Comparison of ENCODE assay signal across 36 mouse cellular contexts in genomic region chr17:35653086-35653485, GRCm38 (mm10). TPM values are rescaled to one million over a fixed set of nuclear protein-coding genes. Genes with fewer than 3 reads are reported as not detected.
DNase-seq lines count a peak whose midpoint lies in the region; ATAC-seq and TF ChIP-seq lines count a peak whose summit lies in the region.
"Had no signal": no experiment of that assay in that cellular context is flagged by ENCODE, and none has a peak within 500 bp of the region (broad histone marks: within the 10 kb centered on the region; RNA-seq: fewer than 3 reads in every experiment).

No protein-coding gene starts in this region.

- WGBS in hindbrain, embryonic 10.5 days, result 88% methylated on average over 2 of the region's 2 CpGs
- WGBS in hindbrain, postnatal 0 days, result 93% methylated on average over 2 of the region's 2 CpGs
- 68% methylated on average over 2 of the region's 2 CpGs for WGBS in lung, embryonic 15.5 days

- no peak overlapping the region for H3K4me3 ChIP-seq in hindbrain, embryonic 10.5 days
- no peak overlapping the region for H3K4me3 ChIP-seq in hindbrain, postnatal 0 days (ENCODE audit: low read length)
- H3K4me3 ChIP-seq in lung, embryonic 15.5 days, result no peak overlapping the region; the same call in 1 of the 2 replicates
- H3K4me3 ChIP-seq in ES-Bruce4 (ENCODE audit: low read depth, low read length), result no peak overlapping the region
- H3K4me3 ChIP-seq: embryonic facial prominence, embryonic 15.5 days; forebrain, embryonic 13.5 days; heart, embryonic 15.5 days; hindbrain, embryonic 12.5 days; layer of hippocampus, adult 2 months; left cerebral cortex, adult 2 months; limb, embryonic 13.5 days; megakaryocyte, embryonic 14.5 days; midbrain, embryonic 12.5 days; neural tube, embryonic 13.5 days; stomach, embryonic 15.5 days had no signal

- H3K27me3 ChIP-seq in hindbrain, embryonic 10.5 days (ENCODE audit: insufficient read depth, poor library complexity, severe bottlenecking), result no peaks in the 10 kb centered on the region
- no peaks in the 10 kb centered on the region for H3K27me3 ChIP-seq in hindbrain, postnatal 0 days (ENCODE audit: insufficient read depth, low read length)
- no peaks in the 10 kb centered on the region for H3K27me3 ChIP-seq in lung, embryonic 15.5 days
- H3K27me3 ChIP-seq in ES-Bruce4 (ENCODE audit: control insufficient read depth, insufficient read depth, low read length, poor library complexity, severe bottlenecking), result no peaks in the 10 kb centered on the region; the same call in 1 of the 2 replicates
- H3K27me3 ChIP-seq: embryonic facial prominence, embryonic 15.5 days; forebrain, embryonic 13.5 days; heart, embryonic 15.5 days; hindbrain, embryonic 12.5 days; limb, embryonic 13.5 days; midbrain, embryonic 12.5 days; neural tube, embryonic 13.5 days; stomach, embryonic 15.5 days had no signal

- H3K36me3 ChIP-seq in hindbrain, embryonic 10.5 days, result peaks cover 39% of the 10 kb centered on the region
- H3K36me3 ChIP-seq in hindbrain, postnatal 0 days (ENCODE audit: insufficient read depth, low read length), result peaks cover 18% of the 10 kb centered on the region
- peaks cover 34% of the 10 kb centered on the region for H3K36me3 ChIP-seq in lung, embryonic 15.5 days
- H3K36me3 ChIP-seq in ES-Bruce4 (ENCODE audit: control insufficient read depth, insufficient read depth, low read length, poor library complexity, severe bottlenecking), result peaks cover 3% of the 10 kb centered on the region

- ATAC-seq in hindbrain, postnatal 0 days, result no peak
- no peak for ATAC-seq in lung, embryonic 15.5 days (ENCODE audit: borderline replicate concordance, extremely low read depth, low FRiP score, low TSS enrichment)
- ATAC-seq: forebrain, embryonic 13.5 days; intestine, embryonic 16.5 days had no signal

- peak; percentile 67; the same call in 1 of the 2 replicates for TF ChIP-seq EP300 in ES-Bruce4 (IDR thresholded peaks at IDR 0.05; ENCODE audit: insufficient read depth, low read depth, low read length)

- no peak for TF ChIP-seq POLR2A in ES-Bruce4 (IDR thresholded peaks at IDR 0.05; ENCODE audit: insufficient read depth, low read length)

- H3K4me2 ChIP-seq in hindbrain, postnatal 0 days (ENCODE audit: low read depth, low read length), result no peak overlapping the region
- peak overlapping the region; percentile 29; the same call in 1 of the 2 replicates for H3K4me2 ChIP-seq in lung, embryonic 15.5 days
- H3K4me2 ChIP-seq: embryonic facial prominence, embryonic 15.5 days; forebrain, embryonic 13.5 days; heart, embryonic 15.5 days; hindbrain, embryonic 12.5 days; limb, embryonic 13.5 days; liver, embryonic 11.5 days; midbrain, embryonic 12.5 days; neural tube, embryonic 13.5 days; stomach, embryonic 15.5 days had no signal

- DNase-seq in hindbrain, embryonic 10.5 days (ENCODE audit: low spot score), result no peak
- no peak for DNase-seq in hindbrain, postnatal 0 days (ENCODE audit: low spot score)
- no peak for DNase-seq in lung, postnatal 10 days
- DNase-seq in ZHBTc4 (ENCODE audit: low read depth, low spot score), result peak; percentile 81
- DNase-seq in layer of hippocampus, adult 11-12 months (ENCODE audit: low spot score), result no peak
- DNase-seq: adrenal gland, adult 8-10 months; cerebellum, adult 2 months; cerebellum, postnatal 14 days; gastrocnemius, postnatal 14 days; kidney, postnatal 14 days; lung, postnatal 4 days; thymus, adult 2 months; thymus, postnatal 36 days had no signal

- no peak for TF ChIP-seq CTCF in hindbrain, postnatal 0 days (IDR thresholded peaks at IDR 0.05; ENCODE audit: low read depth)
- TF ChIP-seq CTCF in ES-Bruce4 (IDR thresholded peaks at IDR 0.05; ENCODE audit: low read depth, low read length), result no peak

- no peak overlapping the region for H3K9ac ChIP-seq in hindbrain, postnatal 0 days (replicated peaks; ENCODE audit: low read length)
- 0 out of 2 replicates have a peak overlapping the region, but pooled peaks have one; percentile 4 for H3K9ac ChIP-seq in lung, embryonic 15.5 days
- no peak overlapping the region for H3K9ac ChIP-seq in ES-Bruce4 (ENCODE audit: low read depth, poor library complexity, severe bottlenecking)
- H3K9ac ChIP-seq: embryonic facial prominence, embryonic 15.5 days; forebrain, embryonic 13.5 days; heart, embryonic 15.5 days; hindbrain, embryonic 12.5 days; limb, embryonic 13.5 days; midbrain, embryonic 12.5 days; neural tube, embryonic 13.5 days; stomach, embryonic 15.5 days had no signal

- no peaks in the 10 kb centered on the region for H3K9me3 ChIP-seq in hindbrain, embryonic 10.5 days
- H3K9me3 ChIP-seq in hindbrain, postnatal 0 days (ENCODE audit: low read length), result no peaks in the 10 kb centered on the region
- H3K9me3 ChIP-seq in lung, embryonic 15.5 days, result no peaks in the 10 kb centered on the region
- H3K9me3 ChIP-seq in ES-Bruce4 (replicated peaks; ENCODE audit: control insufficient read depth, insufficient read depth, low read length, poor library complexity, severe bottlenecking), result no peaks in the 10 kb centered on the region
- H3K9me3 ChIP-seq: embryonic facial prominence, embryonic 15.5 days; forebrain, embryonic 13.5 days; heart, embryonic 15.5 days; hindbrain, embryonic 12.5 days; limb, embryonic 13.5 days; megakaryocyte, embryonic 14.5 days; midbrain, embryonic 12.5 days; neural tube, embryonic 13.5 days; stomach, embryonic 15.5 days had no signal

- 0 out of 2 replicates have a peak overlapping the region, but pooled peaks have one; percentile 6 for H3K27ac ChIP-seq in hindbrain, embryonic 10.5 days
- H3K27ac ChIP-seq in hindbrain, postnatal 0 days, result no peak overlapping the region
- H3K27ac ChIP-seq in lung, embryonic 15.5 days, result peak overlapping the region; percentile 72
- H3K27ac ChIP-seq in ES-Bruce4 (ENCODE audit: insufficient read depth, low read length), result peak overlapping the region; percentile 31
- H3K27ac ChIP-seq: embryonic facial prominence, embryonic 15.5 days; forebrain, embryonic 13.5 days; heart, embryonic 15.5 days; hindbrain, embryonic 12.5 days; layer of hippocampus, adult 2 months; left cerebral cortex, adult 2 months; limb, embryonic 13.5 days; midbrain, embryonic 12.5 days; neural tube, embryonic 13.5 days; stomach, embryonic 15.5 days had no signal

- peaks cover 5% of the 10 kb centered on the region; the same call in 1 of the 2 replicates for H3K4me1 ChIP-seq in hindbrain, embryonic 10.5 days (replicated peaks)
- no peaks in the 10 kb centered on the region for H3K4me1 ChIP-seq in hindbrain, postnatal 0 days (ENCODE audit: insufficient read depth, low read length)
- H3K4me1 ChIP-seq in lung, embryonic 15.5 days, result peaks cover 39% of the 10 kb centered on the region
- peaks cover 6% of the 10 kb centered on the region for H3K4me1 ChIP-seq in ES-Bruce4 (ENCODE audit: control insufficient read depth, insufficient read depth, low read length)
- H3K4me1 ChIP-seq: forebrain, embryonic 13.5 days; heart, embryonic 15.5 days; hindbrain, embryonic 12.5 days; limb, embryonic 13.5 days; megakaryocyte, embryonic 14.5 days; midbrain, embryonic 12.5 days; neural tube, embryonic 13.5 days had no signal

RNA-seq across cellular contexts. Expression of gene Mucl3, which starts 9.6 kb away (rescaled TPM):
- 0.08 and 0.10 TPM in 2 replicates for polyA plus RNA-seq in hindbrain, embryonic 10.5 days (2016; fragmentation: Nextera tagmentation; extraction: Ambion mirVana)
- 0.61 TPM in 1 of 2 replicates, not detected in the other for total RNA-seq in hindbrain, postnatal 0 days (2014; rRNA removed)
- 0.10 TPM in 1 of 2 replicates, not detected in the other for polyA plus RNA-seq in hindbrain, postnatal 0 days (2015; fragmentation: Nextera tagmentation; extraction: Ambion mirVana)
- polyA plus RNA-seq in lung, embryonic 15.5 days (2015; fragmentation: Nextera tagmentation; extraction: Ambion mirVana), result 1.2 and 1.3 TPM in 2 replicates
- 1.3 and 2.5 TPM in 2 replicates for polyA plus RNA-seq in ES-Bruce4 (2011; ENCODE audit: insufficient read depth, insufficient read length, low read depth, missing spikeins)
- total RNA-seq: adrenal gland, adult 8-10 months; gastrocnemius, postnatal 14 days; granulocyte monocyte progenitor cell, adult 5-6 weeks; heart, postnatal 25 days; layer of hippocampus, adult 2 months; layer of hippocampus, postnatal 14 days; left cerebral cortex, adult 2 months; left cerebral cortex, postnatal 25 days had no signal
- polyA plus RNA-seq: cerebellum, adult 2 months; forebrain, embryonic 13.5 days; liver, embryonic 16.5 days; midbrain, embryonic 12.5 days; midbrain, postnatal 0 days had no signal

RNA-seq across cellular contexts. Expression of gene Vars2, which starts 14.3 kb away (rescaled TPM):
- 16.7 and 17.4 TPM in 2 replicates for polyA plus RNA-seq in hindbrain, embryonic 10.5 days (2016; fragmentation: Nextera tagmentation; extraction: Ambion mirVana)
- 37.3 and 46.8 TPM in 2 replicates for total RNA-seq in hindbrain, postnatal 0 days (2014; rRNA removed)
- 12.6 and 14.8 TPM in 2 replicates for polyA plus RNA-seq in hindbrain, postnatal 0 days (2015; fragmentation: Nextera tagmentation; extraction: Ambion mirVana)
- 20.7 and 22.4 TPM in 2 replicates for polyA plus RNA-seq in lung, embryonic 15.5 days (2015; fragmentation: Nextera tagmentation; extraction: Ambion mirVana)
- 35.2 and 41.1 TPM in 2 replicates for polyA plus RNA-seq in ES-Bruce4 (2011; ENCODE audit: insufficient read depth, insufficient read length, low read depth, missing spikeins)

RNA-seq across cellular contexts. Expression of gene Gtf2h4, which starts 20.5 kb away (rescaled TPM):
- polyA plus RNA-seq in hindbrain, embryonic 10.5 days (2016; fragmentation: Nextera tagmentation; extraction: Ambion mirVana), result 45.7 and 56.5 TPM in 2 replicates
- total RNA-seq in hindbrain, postnatal 0 days (2014; rRNA removed), result 26.1 and 27.2 TPM in 2 replicates
- 18.6 and 21.3 TPM in 2 replicates for polyA plus RNA-seq in hindbrain, postnatal 0 days (2015; fragmentation: Nextera tagmentation; extraction: Ambion mirVana)
- polyA plus RNA-seq in lung, embryonic 15.5 days (2015; fragmentation: Nextera tagmentation; extraction: Ambion mirVana), result 48.8 and 49.9 TPM in 2 replicates
- 80.7 and 105 TPM in 2 replicates for polyA plus RNA-seq in ES-Bruce4 (2011; ENCODE audit: insufficient read depth, insufficient read length, low read depth, missing spikeins)

RNA-seq across cellular contexts. Expression of gene Gm9573, which starts 26.6 kb away (rescaled TPM):
- polyA plus RNA-seq in hindbrain, embryonic 10.5 days (2016; fragmentation: Nextera tagmentation; extraction: Ambion mirVana), result not detected in 2 replicates
- total RNA-seq in hindbrain, postnatal 0 days (2014; rRNA removed), result not detected in 2 replicates
- not detected in 2 replicates for polyA plus RNA-seq in hindbrain, postnatal 0 days (2015; fragmentation: Nextera tagmentation; extraction: Ambion mirVana)
- polyA plus RNA-seq in lung, embryonic 15.5 days (2015; fragmentation: Nextera tagmentation; extraction: Ambion mirVana), result not detected in 2 replicates
- polyA plus RNA-seq in ES-Bruce4 (2011; ENCODE audit: insufficient read depth, insufficient read length, low read depth, missing spikeins), result not detected in 2 replicates
- total RNA-seq: adrenal gland, adult 8-10 months; adrenal gland, postnatal 4 days; gastrocnemius, postnatal 14 days; granulocyte monocyte progenitor cell, adult 5-6 weeks; heart, postnatal 25 days; layer of hippocampus, adult 2 months; layer of hippocampus, postnatal 14 days; left cerebral cortex, adult 2 months; left cerebral cortex, postnatal 25 days; midbrain, postnatal 0 days had no signal
- polyA plus RNA-seq: cerebellum, adult 2 months; forebrain, embryonic 13.5 days; heart, embryonic 15.5 days; hindbrain, embryonic 12.5 days; intestine, embryonic 16.5 days; limb, embryonic 13.5 days; liver, embryonic 11.5 days; liver, embryonic 16.5 days; midbrain, embryonic 12.5 days; midbrain, postnatal 0 days; neural tube, embryonic 13.5 days; small intestine, adult 2 months had no signal

RNA-seq across cellular contexts. Expression of gene Ddr1, which starts 51.3 kb away (rescaled TPM):
- polyA plus RNA-seq in hindbrain, embryonic 10.5 days (2016; fragmentation: Nextera tagmentation; extraction: Ambion mirVana), result 134 and 184 TPM in 2 replicates
- total RNA-seq in hindbrain, postnatal 0 days (2014; rRNA removed), result 108 and 139 TPM in 2 replicates
- 63.3 and 66.3 TPM in 2 replicates for polyA plus RNA-seq in hindbrain, postnatal 0 days (2015; fragmentation: Nextera tagmentation; extraction: Ambion mirVana)
- 46.8 and 51.9 TPM in 2 replicates for polyA plus RNA-seq in lung, embryonic 15.5 days (2015; fragmentation: Nextera tagmentation; extraction: Ambion mirVana)
- 59.8 and 61.6 TPM in 2 replicates for polyA plus RNA-seq in ES-Bruce4 (2011; ENCODE audit: insufficient read depth, insufficient read length, low read depth, missing spikeins)
- total RNA-seq: granulocyte monocyte progenitor cell, adult 5-6 weeks had no signal
